Comparison of ENCODE assay signal across 16 mouse cellular contexts in genomic region chr11:103854294-103854693, GRCm38 (mm10).
DNase-seq lines count a peak whose midpoint lies in the region; ATAC-seq and TF ChIP-seq lines count a peak whose summit lies in the region.
"Had no signal": no experiment of that assay in that cellular context is flagged by ENCODE, and none has a peak within 500 bp of the region (broad histone marks: within the 10 kb centered on the region; RNA-seq: fewer than 3 reads in every experiment).

No protein-coding gene starts in this region.

- TF ChIP-seq CTCF in hindbrain, postnatal 0 days (IDR thresholded peaks at IDR 0.05; ENCODE audit: low read depth): no peak
- no peak for TF ChIP-seq CTCF in gastrocnemius, adult 2 months (IDR thresholded peaks at IDR 0.05)

- no peak for ATAC-seq in neural tube, embryonic 11.5 days (ENCODE audit: insufficient read depth, low FRiP score, low TSS enrichment)
- peak; percentile 66; the same call in 1 of the 2 replicates for ATAC-seq in hindbrain, postnatal 0 days
- 0 out of 2 replicates have a peak, but pooled peaks have one; percentile 41 for ATAC-seq in neural tube, embryonic 12.5 days (ENCODE audit: low FRiP score, low read depth)
- ATAC-seq in intestine, embryonic 15.5 days: no peak
- ATAC-seq: activated CD4-positive, CD25-positive, alpha-beta regulatory T cell, adult 4 months; intestine, postnatal 0 days had no signal

- no peaks in the 10 kb centered on the region for H3K36me3 ChIP-seq in neural tube, embryonic 11.5 days (ENCODE audit: control insufficient read depth, insufficient read depth, low read length)
- H3K36me3 ChIP-seq in hindbrain, postnatal 0 days (ENCODE audit: insufficient read depth, low read length): peaks cover 31% of the 10 kb centered on the region
- H3K36me3 ChIP-seq in neural tube, embryonic 12.5 days: peaks cover 18% of the 10 kb centered on the region
- H3K36me3 ChIP-seq in intestine, embryonic 15.5 days: no peaks in the 10 kb centered on the region

- WGBS in neural tube, embryonic 11.5 days: 46% methylated on average over 9 of the region's 9 CpGs
- WGBS in hindbrain, postnatal 0 days: 26% methylated on average over 9 of the region's 9 CpGs
- WGBS in neural tube, embryonic 12.5 days: 33% methylated on average over 9 of the region's 9 CpGs
- 63% methylated on average over 9 of the region's 9 CpGs for WGBS in intestine, embryonic 15.5 days

- H3K27ac ChIP-seq in neural tube, embryonic 11.5 days (ENCODE audit: low read depth, low read length): no peak overlapping the region
- peak overlapping the region; percentile 36; the same call in 1 of the 2 replicates for H3K27ac ChIP-seq in hindbrain, postnatal 0 days
- no peak overlapping the region for H3K27ac ChIP-seq in neural tube, embryonic 12.5 days
- H3K27ac ChIP-seq in gastrocnemius, adult 2 months: no peak overlapping the region
- H3K27ac ChIP-seq in intestine, embryonic 15.5 days: no peak overlapping the region

- DNase-seq in neural tube, embryonic 11.5 days (ENCODE audit: low spot score): peak; percentile 15
- DNase-seq in neural tube, embryonic 10.5 days (ENCODE audit: extremely low spot score, low spot score): no peak
- peak; percentile 49 for DNase-seq in hindbrain, postnatal 0 days (ENCODE audit: low spot score)
- no peak for DNase-seq in gastrocnemius, adult 2 months
- no peak for DNase-seq in adrenal gland, adult 8-10 months
- DNase-seq: cerebellum, adult 11 months; heart, adult 11 months; heart, postnatal 10 days; liver; lung, embryonic 14.5 days; thymus, adult 18-20 months had no signal

- no peak overlapping the region for H3K4me2 ChIP-seq in neural tube, embryonic 11.5 days (ENCODE audit: low read depth)
- H3K4me2 ChIP-seq in hindbrain, postnatal 0 days (ENCODE audit: low read depth, low read length): no peak overlapping the region; the same call in 1 of the 2 replicates
- H3K4me2 ChIP-seq in neural tube, embryonic 12.5 days (replicated peaks): peak overlapping the region; percentile 24; the same call in 1 of the 2 replicates
- no peak overlapping the region for H3K4me2 ChIP-seq in intestine, embryonic 15.5 days (replicated peaks)
- H3K4me2 ChIP-seq: lung, embryonic 14.5 days had no signal

- H3K4me1 ChIP-seq in neural tube, embryonic 11.5 days (ENCODE audit: control insufficient read depth, insufficient read depth, low read length): peaks cover 9% of the 10 kb centered on the region; the same call in 1 of the 2 replicates
- H3K4me1 ChIP-seq in hindbrain, postnatal 0 days (ENCODE audit: insufficient read depth, low read length): no peaks in the 10 kb centered on the region
- H3K4me1 ChIP-seq in neural tube, embryonic 12.5 days: peaks cover 21% of the 10 kb centered on the region
- H3K4me1 ChIP-seq in intestine, embryonic 15.5 days (replicated peaks): no peaks in the 10 kb centered on the region

- H3K9ac ChIP-seq in neural tube, embryonic 11.5 days (ENCODE audit: low read length): no peak overlapping the region
- H3K9ac ChIP-seq in hindbrain, postnatal 0 days (replicated peaks; ENCODE audit: low read length): no peak overlapping the region
- no peak overlapping the region for H3K9ac ChIP-seq in neural tube, embryonic 12.5 days
- no peak overlapping the region for H3K9ac ChIP-seq in intestine, embryonic 15.5 days
- H3K9ac ChIP-seq: lung, embryonic 14.5 days had no signal

- H3K4me3 ChIP-seq in neural tube, embryonic 11.5 days (ENCODE audit: low read depth, low read length): no peak overlapping the region
- no peak overlapping the region for H3K4me3 ChIP-seq in hindbrain, postnatal 0 days (ENCODE audit: low read length)
- no peak overlapping the region for H3K4me3 ChIP-seq in neural tube, embryonic 12.5 days
- no peak overlapping the region for H3K4me3 ChIP-seq in gastrocnemius, adult 2 months
- no peak overlapping the region for H3K4me3 ChIP-seq in intestine, embryonic 15.5 days (replicated peaks)
- H3K4me3 ChIP-seq: erythroblast, embryonic 14.5 days had no signal

- intact Hi-C loops in gastrocnemius, adult 2 months (cut with DNase I): no loop called here

- no peaks in the 10 kb centered on the region for H3K27me3 ChIP-seq in neural tube, embryonic 11.5 days (ENCODE audit: control insufficient read depth, insufficient read depth, low read length)
- H3K27me3 ChIP-seq in hindbrain, postnatal 0 days (ENCODE audit: insufficient read depth, low read length): no peaks in the 10 kb centered on the region
- no peaks in the 10 kb centered on the region for H3K27me3 ChIP-seq in neural tube, embryonic 12.5 days (replicated peaks)
- no peaks in the 10 kb centered on the region for H3K27me3 ChIP-seq in intestine, embryonic 15.5 days (replicated peaks)

- H3K9me3 ChIP-seq in neural tube, embryonic 11.5 days (ENCODE audit: control insufficient read depth, low read length): no peaks in the 10 kb centered on the region
- no peaks in the 10 kb centered on the region for H3K9me3 ChIP-seq in hindbrain, postnatal 0 days (ENCODE audit: low read length)
- no peaks in the 10 kb centered on the region for H3K9me3 ChIP-seq in neural tube, embryonic 12.5 days
- H3K9me3 ChIP-seq in intestine, embryonic 15.5 days: no peaks in the 10 kb centered on the region

Comparison
In these comparisons a context has a peak if more than half of its experiments do, and no peak if none do; other contexts are left out.
1. ATAC-seq: peak in hindbrain, postnatal 0 days (single experiment) and neural tube, embryonic 12.5 days (single experiment); none in neural tube, embryonic 11.5 days (single experiment) and intestine, embryonic 15.5 days (single experiment).
2. DNase-seq: peak in neural tube, embryonic 11.5 days (single experiment) and hindbrain, postnatal 0 days (single experiment); none in neural tube, embryonic 10.5 days (single experiment), gastrocnemius, adult 2 months (single experiment) and adrenal gland, adult 8-10 months (single experiment).